Mouse (Mus musculus) neural tube, embryonic 13.5 days (tissue): ENCODE measurements around the gene E2f8. TPM values are rescaled to one million over a fixed set of nuclear protein-coding genes. Genes with fewer than 3 reads are reported as not detected.
A peak's percentile ranks its signal among the peaks of the same experiment; 100 is the strongest.

Experiments
- ATAC-seq: fragments of 200-750 bp; cut with Nextera tagmentation; 2 replicates; pipeline ENCODE4 v1.8.0; 2017; ENCODE audit warnings: low read depth, mild to moderate bottlenecking, moderate TSS enrichment, moderate library complexity
- H3K27ac ChIP-seq: fragments of 300-500 bp; sonication (generic); replicated peaks from 2 replicates; pipeline ENCODE4 v1.5.1; 2015; ENCODE audit warnings: moderate library complexity, mild to moderate bottlenecking, inconsistent platforms
- H3K27me3 ChIP-seq: fragments of 300-500 bp; sonication (generic); 2 replicates; pipeline ENCODE4 v1.6.1; 2015; ENCODE audit warnings: mild to moderate bottlenecking, inconsistent platforms
- H3K36me3 ChIP-seq: fragments of 300-500 bp; sonication (generic); 2 replicates; pipeline ENCODE4 v1.6.1; 2015; ENCODE audit warnings: mild to moderate bottlenecking, inconsistent platforms
- H3K4me1 ChIP-seq: fragments of 300-500 bp; sonication (generic); replicated peaks from 2 replicates; pipeline ENCODE4 v1.6.1; 2015; ENCODE audit warnings: inconsistent platforms
- H3K4me2 ChIP-seq: fragments of 300-500 bp; sonication (generic); 2 replicates; pipeline ENCODE4 v1.6.1; 2015; ENCODE audit warnings: inconsistent platforms, mild to moderate bottlenecking, moderate library complexity
- H3K4me3 ChIP-seq: fragments of 300-500 bp; sonication (generic); 2 replicates; pipeline ENCODE4 v1.5.1; 2015; ENCODE audit warnings: mild to moderate bottlenecking, inconsistent platforms
- H3K9ac ChIP-seq: fragments of 300-500 bp; sonication (generic); 2 replicates; pipeline ENCODE4 v1.6.1; 2015; ENCODE audit warnings: moderate library complexity, mild to moderate bottlenecking, inconsistent platforms
- H3K9me3 ChIP-seq: fragments of 300-500 bp; sonication (generic); 2 replicates; pipeline ENCODE4 v1.6.1; 2016; ENCODE audit warnings: inconsistent platforms
- WGBS: fragments of 180-500 bp; shearing (Covaris S2); methylation state at CpG from one replicate; pipeline ENCODE4 v1.1.7; 2015; 5-methylcytosine and 5-hydroxymethylcytosine counted together
- polyA plus RNA-seq: library from polyadenylated mRNA; unstranded; fragments of >200 nt; fragmentation: Nextera tagmentation; extraction: Ambion mirVana; gene quantifications from 2 replicates; pipeline ENCODE4 v1.2.1, GENCODE M21; 2015

Gene E2f8
- polyA plus RNA-seq, 1 experiment from 2014 or later = 4.1 TPM

- H3K9me3 ChIP-seq = no peaks in the 10 kb centered on the region
- H3K4me1 ChIP-seq = peaks cover 15% of the 10 kb centered on the region
- no peak overlapping the region for H3K27ac ChIP-seq
- peaks cover 20% of the 10 kb centered on the region for H3K27me3 ChIP-seq
- no peak for ATAC-seq
- no peak overlapping the region for H3K9ac ChIP-seq
- H3K4me2 ChIP-seq = no peak overlapping the region
- H3K36me3 ChIP-seq = no peaks in the 10 kb centered on the region
- WGBS = 46% methylated on average over 8 of the region's 8 CpGs
- H3K4me3 ChIP-seq = no peak overlapping the region
Measured at GRCm38 (mm10) chr7:48887973-48888372, 6.6 kb upstream of the E2f8 start.

DNA sequence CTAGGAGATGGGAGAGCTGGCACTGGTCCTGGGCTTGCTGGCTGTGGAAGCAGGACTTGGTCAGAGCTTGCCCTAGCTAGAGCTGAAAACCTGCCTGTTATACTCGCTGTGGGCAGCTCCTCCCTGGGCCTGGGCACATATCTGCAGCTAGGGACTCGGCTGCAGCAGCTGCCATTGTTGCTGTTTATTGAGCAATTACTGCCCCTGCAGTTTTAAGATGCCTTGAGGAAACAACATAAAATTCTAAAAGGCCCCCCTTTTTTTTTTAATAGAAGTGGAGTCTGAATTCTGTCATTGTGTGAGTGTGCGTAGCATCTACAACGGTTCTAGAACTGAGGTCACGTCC is 2.8 kb upstream of the E2f8 start:
- Histone ChIP-seq H3K36me3 (no peaks in the 10 kb centered on the region), H3K27me3 (peaks cover 36% of the 10 kb centered on the region), H3K4me1 (peaks cover 24% of the 10 kb centered on the region), H3K9ac (no peak overlapping the region), H3K4me2 (no peak overlapping the region), H3K27ac (no peak overlapping the region), H3K4me3 (no peak overlapping the region), H3K9me3 (no peaks in the 10 kb centered on the region)
- WGBS = 50% methylated on average over 5 of the region's 5 CpGs
- ATAC-seq = no peak

- ATAC-seq = no peak
- H3K4me2 ChIP-seq = no peak overlapping the region
- WGBS = 89% methylated on average over 4 of the region's 4 CpGs
- peaks cover 36% of the 10 kb centered on the region for H3K27me3 ChIP-seq
- no peak overlapping the region for H3K9ac ChIP-seq
- no peak overlapping the region for H3K4me3 ChIP-seq
- H3K4me1 ChIP-seq = peaks cover 26% of the 10 kb centered on the region
- H3K9me3 ChIP-seq = no peaks in the 10 kb centered on the region
- no peak overlapping the region for H3K27ac ChIP-seq
- H3K36me3 ChIP-seq = no peaks in the 10 kb centered on the region
Measured at GRCm38 (mm10) chr7:48883525-48884265, 2.3 kb upstream of the E2f8 start.

DNA sequence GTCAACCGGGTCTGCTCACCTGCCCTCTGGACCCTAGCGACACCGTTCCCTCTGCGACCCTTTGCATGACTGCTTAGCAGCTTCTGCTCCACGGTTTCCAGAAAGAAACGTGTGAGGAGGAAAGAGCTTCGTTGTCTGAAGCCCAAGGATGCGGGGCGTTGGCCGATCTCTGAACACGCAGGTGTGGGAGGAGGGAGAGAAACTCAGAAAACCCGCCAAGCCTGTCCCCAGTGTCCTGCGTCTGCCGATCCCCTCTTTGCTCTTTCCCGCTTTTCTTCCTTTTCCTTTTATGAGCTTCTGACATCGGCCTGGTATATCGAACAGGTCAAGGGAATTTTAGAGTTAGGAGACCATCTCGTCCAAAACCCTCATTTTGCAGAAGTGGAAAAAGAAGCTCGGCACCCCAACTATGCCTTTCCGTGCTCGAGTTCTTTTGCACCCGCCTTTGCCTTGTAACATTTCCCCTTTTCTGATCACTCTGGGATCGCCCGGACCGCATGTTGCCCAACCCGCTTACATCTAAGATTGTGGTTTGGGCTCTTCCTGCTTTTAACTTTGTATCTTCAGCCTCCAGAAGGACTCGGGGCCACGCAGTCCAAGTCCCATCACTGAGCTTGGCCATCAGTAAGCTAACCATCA is 694 bp upstream of the E2f8 start:
- Histone ChIP-seq H3K4me2 (peak overlapping the region; percentile 100), H3K27me3 (peaks cover 36% of the 10 kb centered on the region), H3K27ac (no peak overlapping the region), H3K36me3 (no peaks in the 10 kb centered on the region), H3K9me3 (no peaks in the 10 kb centered on the region), H3K4me1 (peaks cover 37% of the 10 kb centered on the region), H3K9ac (peak overlapping the region; percentile 56; the same call in 1 of the 2 replicates), H3K4me3 (peak overlapping the region; percentile 71)
- no peak for ATAC-seq
- WGBS = 2% methylated on average over 28 of the region's 28 CpGs

GRCm38 (mm10) chr7:48880591-48881481 is 560 bp downstream of the E2f8 start:
- Histone ChIP-seq H3K9me3 (no peaks in the 10 kb centered on the region), H3K27ac (peak overlapping the region; percentile 46; the same call in 1 of the 2 replicates), H3K36me3 (no peaks in the 10 kb centered on the region), H3K4me1 (peaks cover 37% of the 10 kb centered on the region), H3K4me3 (peak overlapping the region; percentile 71), H3K9ac (peak overlapping the region; percentile 64), H3K4me2 (peak overlapping the region; percentile 100), H3K27me3 (peaks cover 36% of the 10 kb centered on the region)
- ATAC-seq = peak; percentile 99
- under 1% methylated on average over 77 of the region's 77 CpGs for WGBS

GRCm38 (mm10) chr7:48879574-48879973 is 1.8 kb downstream of the E2f8 start:
- H3K4me3 ChIP-seq = peak overlapping the region; percentile 8; the same call in 1 of the 2 replicates
- no peaks in the 10 kb centered on the region for H3K36me3 ChIP-seq
- H3K27ac ChIP-seq = no peak overlapping the region
- 37% methylated on average over 3 of the region's 3 CpGs for WGBS
- no peak for ATAC-seq
- peak overlapping the region; percentile 41 for H3K4me2 ChIP-seq
- H3K9ac ChIP-seq = no peak overlapping the region
- H3K9me3 ChIP-seq = no peaks in the 10 kb centered on the region
- peaks cover 37% of the 10 kb centered on the region for H3K4me1 ChIP-seq
- H3K27me3 ChIP-seq = peaks cover 32% of the 10 kb centered on the region

DNA sequence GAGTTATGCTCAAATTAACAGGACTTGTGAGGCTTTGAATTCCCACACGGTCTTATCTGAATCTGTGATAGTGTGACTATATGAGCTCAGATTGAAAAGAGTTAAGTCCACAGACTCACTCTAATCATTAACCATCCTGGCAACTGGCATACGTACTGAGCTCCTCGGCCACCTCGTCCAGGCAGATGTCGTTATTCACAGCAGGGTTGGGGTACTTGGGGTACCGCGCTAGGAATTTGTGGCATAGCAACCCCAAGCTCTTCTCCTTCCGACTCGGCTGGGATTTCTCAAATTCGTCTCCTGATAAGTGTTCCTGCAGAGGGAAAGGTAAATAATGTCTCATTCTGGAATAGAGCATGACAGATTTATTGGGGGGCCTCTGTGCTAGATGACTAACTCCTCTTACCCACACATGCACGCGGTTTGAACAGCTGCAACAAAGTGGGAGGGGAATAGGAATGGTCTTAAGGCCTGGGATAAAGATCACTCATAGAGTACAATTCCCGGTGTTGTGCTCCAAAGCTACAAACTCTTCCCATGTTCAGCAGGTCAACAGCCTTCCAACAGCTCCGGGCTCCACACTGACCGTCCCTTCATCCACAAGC is 3.5 kb downstream of the E2f8 start:
- WGBS = 51% methylated on average over 15 of the region's 15 CpGs
- ATAC-seq = no peak
- H3K9ac ChIP-seq = no peak overlapping the region
- no peak overlapping the region for H3K27ac ChIP-seq
- H3K9me3 ChIP-seq = no peaks in the 10 kb centered on the region
- H3K4me1 ChIP-seq = peaks cover 37% of the 10 kb centered on the region
- peaks cover 7% of the 10 kb centered on the region; the same call in 1 of the 2 replicates for H3K36me3 ChIP-seq
- H3K4me3 ChIP-seq = no peak overlapping the region
- no peak overlapping the region for H3K4me2 ChIP-seq
- H3K27me3 ChIP-seq = peaks cover 15% of the 10 kb centered on the region

- WGBS = 71% methylated on average over 4 of the region's 4 CpGs
- no peak overlapping the region for H3K27ac ChIP-seq
Measured at GRCm38 (mm10) chr7:48876526-48876925, 4.9 kb downstream of the E2f8 start.

DNA sequence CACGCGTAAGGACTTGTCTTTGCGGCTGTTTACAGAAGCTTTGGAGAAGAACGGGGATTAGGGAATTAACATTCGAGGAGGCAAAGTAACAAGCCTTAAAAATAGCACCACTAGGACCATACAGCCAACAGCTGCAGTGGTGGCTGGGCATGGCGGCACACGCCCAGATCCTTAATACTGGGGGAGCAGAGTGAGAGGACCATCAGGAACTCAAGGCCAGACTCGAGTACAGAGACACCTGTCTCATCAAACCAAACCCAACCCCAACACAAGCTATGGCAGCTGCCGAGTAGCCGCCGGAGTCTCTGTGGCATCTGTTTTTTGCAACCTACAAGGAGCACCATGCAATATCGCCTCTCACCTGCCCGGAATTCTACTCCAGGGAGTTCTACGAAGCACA is 6.3 kb downstream of the E2f8 start:
- 94% methylated on average over 14 of the region's 14 CpGs for WGBS
- no peaks in the 10 kb centered on the region for H3K9me3 ChIP-seq
- H3K4me3 ChIP-seq = no peak overlapping the region
- H3K4me2 ChIP-seq = no peak overlapping the region
- no peak overlapping the region for H3K9ac ChIP-seq
- H3K27me3 ChIP-seq = no peaks in the 10 kb centered on the region
- H3K27ac ChIP-seq = no peak overlapping the region
- peaks cover 18% of the 10 kb centered on the region; the same call in 1 of the 2 replicates for H3K4me1 ChIP-seq
- H3K36me3 ChIP-seq = peaks cover 26% of the 10 kb centered on the region
- ATAC-seq = no peak

More at GRCm38 (mm10) chr7:48876526-48876925, 4.9 kb downstream of the E2f8 start:
- Histone ChIP-seq H3K4me1 (peaks cover 27% of the 10 kb centered on the region), H3K9ac (no peak overlapping the region), H3K27me3 (0 out of 2 replicates have a peak, but pooled peaks cover 3% of the 10 kb centered on the region), H3K36me3 (peaks cover 19% of the 10 kb centered on the region), H3K9me3 (no peaks in the 10 kb centered on the region), H3K4me2 (no peak overlapping the region), H3K4me3 (no peak overlapping the region)
- ATAC-seq = no peak

DNA sequence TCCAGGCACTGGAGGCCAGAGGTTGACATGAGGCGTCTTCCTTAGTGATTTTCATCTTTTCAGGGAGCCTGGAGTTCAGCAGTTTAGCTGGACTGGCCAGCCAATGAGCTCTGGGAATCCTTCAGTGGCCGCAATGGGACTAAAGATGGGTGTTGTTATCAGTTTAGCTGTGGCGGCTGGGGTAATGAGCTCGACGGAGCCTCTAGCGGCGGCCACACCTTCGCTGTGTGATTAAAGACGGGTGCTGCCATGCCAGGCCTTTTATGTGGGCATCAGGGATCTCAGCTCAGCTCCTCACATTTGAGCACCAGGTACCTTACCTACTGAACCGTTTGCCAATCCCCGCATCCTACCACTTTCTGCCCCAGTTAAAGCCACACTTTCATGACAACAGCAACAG is 10.1 kb downstream of the E2f8 start:
- no peak for ATAC-seq
- H3K27me3 ChIP-seq = no peaks in the 10 kb centered on the region
- H3K9ac ChIP-seq = no peak overlapping the region
- H3K9me3 ChIP-seq = no peaks in the 10 kb centered on the region
- WGBS = 93% methylated on average over 11 of the region's 11 CpGs
- H3K27ac ChIP-seq = no peak overlapping the region
- peaks cover 27% of the 10 kb centered on the region for H3K36me3 ChIP-seq
- H3K4me2 ChIP-seq = no peak overlapping the region
- H3K4me3 ChIP-seq = no peak overlapping the region
- H3K4me1 ChIP-seq = no peaks in the 10 kb centered on the region

DNA sequence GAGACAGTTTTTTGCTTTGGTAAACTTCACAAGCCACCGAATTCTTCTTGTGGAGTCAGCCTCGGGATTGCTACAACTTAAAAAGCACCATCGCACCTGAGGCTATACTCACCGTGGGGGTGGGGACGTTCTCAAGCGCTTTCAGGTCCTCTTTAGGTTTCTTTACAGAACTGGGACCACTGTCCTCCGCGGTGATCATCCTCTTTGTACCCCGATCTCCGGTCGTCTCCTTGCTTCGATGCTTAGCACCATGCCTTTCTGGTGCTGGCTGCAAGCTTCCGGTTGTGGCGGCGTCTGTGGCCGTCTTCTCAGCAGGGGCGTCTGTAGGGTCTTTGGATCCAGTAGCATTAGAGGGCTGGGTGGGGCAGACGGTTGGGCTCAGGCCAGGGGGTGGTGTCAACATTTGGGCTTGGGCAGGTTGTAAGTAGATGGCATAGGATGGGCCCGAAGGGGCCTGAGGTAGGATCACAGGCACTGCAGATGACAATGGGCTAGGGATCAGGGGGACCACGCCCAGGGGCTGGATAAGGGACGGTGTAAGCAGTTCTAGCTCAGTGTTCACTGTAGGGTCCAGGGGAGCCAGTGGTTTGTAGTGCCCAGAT is 10.7 kb downstream of the E2f8 start:
- WGBS = 93% methylated on average over 21 of the region's 21 CpGs

More for the DNA sequence above, 10.7 kb downstream of the E2f8 start:
- no peak for ATAC-seq
- Histone ChIP-seq H3K27ac (no peak overlapping the region), H3K4me2 (no peak overlapping the region), H3K36me3 (peaks cover 27% of the 10 kb centered on the region), H3K4me3 (no peak overlapping the region), H3K4me1 (no peaks in the 10 kb centered on the region), H3K9ac (no peak overlapping the region), H3K27me3 (no peaks in the 10 kb centered on the region), H3K9me3 (no peaks in the 10 kb centered on the region)
